Mouse (Mus musculus): ENCODE results near the gene Leng9.
A peak's percentile ranks its signal among the peaks of the same experiment; 100 is the strongest.

DNA sequence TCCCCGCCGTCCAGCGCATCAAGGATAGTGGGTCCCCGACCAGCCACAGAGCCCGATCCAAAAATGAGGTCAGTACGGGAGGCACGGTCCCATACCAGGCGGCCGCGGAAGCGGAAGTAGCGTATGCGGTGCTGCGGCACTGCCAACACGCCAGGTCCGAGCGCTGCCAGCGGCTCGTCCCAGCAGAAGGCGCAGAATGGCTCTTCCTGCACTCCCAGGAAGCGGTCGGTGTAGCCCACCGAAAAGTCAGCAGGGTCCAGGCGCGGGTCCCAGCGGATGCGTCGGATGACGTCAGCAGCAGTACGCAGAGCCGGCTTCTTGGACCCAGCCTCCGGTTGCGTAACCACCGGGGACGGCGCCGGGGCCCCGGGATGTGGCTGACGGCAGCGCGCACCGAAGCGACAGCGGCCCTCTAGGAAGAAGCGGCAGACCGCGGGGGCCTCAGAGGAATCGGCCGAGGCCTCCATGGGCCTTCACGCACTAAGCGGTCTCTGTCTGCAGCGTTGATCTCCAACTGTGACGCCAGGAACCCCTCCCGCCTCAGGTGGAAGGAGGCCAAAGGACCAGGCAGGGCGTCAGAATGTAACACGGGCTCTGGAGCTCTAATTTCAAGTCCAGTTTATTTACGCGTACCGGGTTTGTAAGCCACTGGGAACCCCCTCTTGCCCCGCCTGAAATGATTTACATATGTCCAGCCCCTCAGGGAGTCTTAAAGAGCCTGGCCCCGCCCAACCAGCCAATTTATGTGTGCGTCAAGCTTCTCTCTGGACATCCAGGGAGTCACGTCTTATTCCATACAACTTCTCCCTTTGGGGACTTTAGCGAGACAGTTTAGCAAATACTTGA lies 742 bp downstream of the Leng9 start:
- peak; percentile 65; the same call in 1 of the 2 replicates for TF ChIP-seq POLR2A (IDR thresholded peaks at IDR 0.05; ENCODE audit: borderline replicate concordance, control insufficient read depth, low read depth, low read length)
- TF ChIP-seq CTCF (IDR thresholded peaks at IDR 0.05; ENCODE audit: control insufficient read depth, insufficient read depth, low read length), result peak; percentile 4; the same call in 1 of the 2 replicates
